Mouse (Mus musculus) brain, embryonic 14.5 days (tissue): ENCODE measurements around the gene Drc1.

Experiments used
- CTCF ChIP-seq: fragments of 200-500 bp; IDR thresholded peaks from 2 replicates; pipeline ENCODE4 v1.5.1; 2012; ENCODE audit warnings: inconsistent platforms, mild to moderate bottlenecking, moderate library complexity, borderline replicate concordance; ENCODE audit not compliant: insufficient read depth, insufficient read length; ENCODE audit errors: extremely low read depth
- POLR2A ChIP-seq: fragments of 200-500 bp; IDR thresholded peaks from 2 replicates; pipeline ENCODE4 v1.6.1; 2012; ENCODE audit warnings: mild to moderate bottlenecking, inconsistent platforms, borderline replicate concordance; ENCODE audit not compliant: poor library complexity, insufficient read depth, insufficient read length, severe bottlenecking; ENCODE audit errors: extremely low read depth

DNA sequence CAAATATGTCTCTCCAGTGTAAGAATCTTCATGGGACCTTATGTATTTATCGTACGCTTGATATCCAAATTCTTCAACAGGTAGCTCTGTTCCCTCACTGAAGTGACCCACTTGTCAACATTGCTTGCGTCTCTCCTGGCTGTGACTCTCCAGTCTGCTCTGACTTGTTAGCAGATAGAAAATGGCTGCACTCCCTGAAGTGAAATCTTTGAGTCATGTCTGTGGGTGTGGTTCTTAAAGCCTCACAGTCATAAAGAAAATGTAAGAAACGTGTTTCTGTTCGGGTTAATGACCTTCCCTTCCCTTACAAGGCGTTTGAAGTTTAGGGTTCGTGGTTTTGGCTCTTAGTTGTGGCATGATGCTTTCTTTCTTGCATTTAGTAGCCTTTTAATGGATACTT is 40.6 kb upstream of the Drc1 start:
- no peak for TF ChIP-seq POLR2A
- TF ChIP-seq CTCF = no peak
